Mouse (Mus musculus) myocyte (in vitro differentiated cells): Measurements from ENCODE around the gene Aven.

ENCODE experiments used
- CEBPB ChIP-seq: IDR thresholded peaks from 2 replicates; pipeline ENCODE4 v1.6.1; 2011; ENCODE audit warnings: mild to moderate bottlenecking, moderate library complexity; ENCODE audit not compliant: poor library complexity, insufficient read depth, severe bottlenecking
- MAX ChIP-seq: IDR thresholded peaks from one replicate; pipeline ENCODE4 v1.6.1; 2011; ENCODE audit warnings: low read depth, mild to moderate bottlenecking, control low read depth
- MYOG ChIP-seq, 3 experiments: IDR thresholded peaks; one replicate each; pipeline ENCODE4 v1.6.1; 2011; ENCODE audit warnings: control low read depth in 2 of 3, low read depth in 2 of 3, mild to moderate bottlenecking in 2 of 3; ENCODE audit not compliant: insufficient read length in 2 of 3, control insufficient read depth in 1 of 3, insufficient read depth in 1 of 3
- POLR2A ChIP-seq: IDR thresholded peaks from one replicate; pipeline ENCODE4 v1.6.1; 2011; ENCODE audit warnings: low read depth, mild to moderate bottlenecking, control low read depth, moderate library complexity; ENCODE audit not compliant: insufficient read length

DNA sequence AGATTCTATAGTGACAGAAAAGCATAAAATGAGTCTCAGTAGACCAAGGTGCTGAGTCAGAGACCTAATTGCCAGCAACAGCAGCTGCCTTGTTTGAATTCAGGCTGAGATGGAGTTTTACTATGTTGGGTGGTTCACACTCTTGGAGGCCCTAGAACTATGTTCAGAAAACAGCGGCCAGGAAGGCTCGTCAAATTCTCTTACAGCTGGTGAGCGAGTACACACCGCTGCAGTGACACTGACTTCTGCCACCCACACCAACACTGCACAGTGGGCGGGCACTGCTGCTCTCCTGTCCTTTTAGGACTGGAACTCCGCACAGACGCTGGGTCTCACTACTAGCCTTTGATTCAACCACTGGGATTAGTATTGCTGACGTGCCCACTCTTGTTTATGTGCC is 109.7 kb downstream of the Aven start:
- no peak for TF ChIP-seq POLR2A
- TF ChIP-seq MYOG (IDR thresholded peaks at IDR 0.05; ENCODE audit: control insufficient read depth in 1 of 3, insufficient read depth in 1 of 3, insufficient read length in 2 of 3, low read depth in 2 of 3), result no peak
- TF ChIP-seq MAX, result no peak
- no peak for TF ChIP-seq CEBPB
